Mouse (Mus musculus) neutrophil, adult 5-6 weeks (primary cell): ENCODE measurements around the gene Pus7. TPM values are rescaled to one million over a fixed set of nuclear protein-coding genes. Genes with fewer than 3 reads are reported as not detected.

ENCODE experiments used
- ATAC-seq: fragments of 151-379, 151-347 bp; 2 replicates; pipeline ENCODE4 v1.8.0; 2017; ENCODE audit warnings: mild to moderate bottlenecking, moderate TSS enrichment; ENCODE audit not compliant: insufficient number of reproducible peaks, poor library complexity, low FRiP score, severe bottlenecking; ENCODE audit errors: extremely low read depth
- total RNA-seq: library from RNA; stranded (forward); fragments of 200-1000 nt; gene quantifications from 2 replicates; pipeline ENCODE4 v1.2.3, GENCODE M21; 2017

Gene Pus7
- total RNA-seq, 1 experiment from 2014 or later: 16.1 TPM

- no peak for ATAC-seq
Observed at GRCm38 (mm10) chr5:23697457-23697856, 86.1 kb downstream of the Pus7 start.

Other genes starting within 250 kb of the Pus7 start
- 95.8 and 119 TPM in 2 replicates for gene Srpk2, start 99.1 kb downstream of the Pus7 start, total RNA-seq
- 30.4 and 39.9 TPM in 2 replicates for gene Rint1, start 4.0 kb upstream of the Pus7 start, total RNA-seq
- gene Tomm7, start 60.5 kb upstream of the Pus7 start, total RNA-seq: 85.4 and 95.3 TPM in 2 replicates
- 32.3 and 35.8 TPM in 2 replicates for gene Fam126a, start 247.0 kb upstream of the Pus7 start, total RNA-seq